Mouse (Mus musculus) CH12F3 (cell line): ENCODE data around the gene Hist2h2ac.
"Not testable (repeated sequence)": the region's sequence is repeated elsewhere in the genome, so short reads cannot be mapped to it uniquely, and the experiment has no call there.

Experiments
- in situ Hi-C: fragments of 300-500 bp; cut with MboI; formaldehyde crosslinking; loops from 2 replicates; pipeline ENCODE4 v1.14.3; 2020; ENCODE audit warnings: low sequenced_read_pairs

Hist2h2ac gene

GRCm38 (mm10) chr3:96181510-96182381 lies 38.9 kb downstream of the Hist2h2ac start:
- in situ Hi-C loops: no loop called here

GRCm38 (mm10) chr3:96180727-96181477 lies 39.8 kb downstream of the Hist2h2ac start, which contains the start of gene Sv2a:
Gene Sv2a, plus strand, starts transcription at chr3:96181151.
- in situ Hi-C loops: no loop called here

- in situ Hi-C loops: no loop called here
Observed at GRCm38 (mm10) chr3:96179531-96179930, 41.1 kb downstream of the Hist2h2ac start.

GRCm38 (mm10) chr3:96178902-96179301 lies 41.8 kb downstream of the Hist2h2ac start:
- in situ Hi-C loops: no loop called here

GRCm38 (mm10) chr3:96178427-96178826 lies 42.3 kb downstream of the Hist2h2ac start:
- in situ Hi-C loops: no loop called here

- in situ Hi-C loops: no loop called here
Observed at GRCm38 (mm10) chr3:96175251-96175650, 45.4 kb downstream of the Hist2h2ac start.

GRCm38 (mm10) chr3:96174042-96174441 lies 46.6 kb downstream of the Hist2h2ac start:
- in situ Hi-C loops: not testable (repeated sequence)

- in situ Hi-C loops: no loop called here
Observed at GRCm38 (mm10) chr3:96173185-96173584, 47.5 kb downstream of the Hist2h2ac start.

GRCm38 (mm10) chr3:96172197-96173178 lies 48.2 kb downstream of the Hist2h2ac start, which contains the start of gene Sf3b4:
Gene Sf3b4, plus strand, starts transcription at chr3:96172332.
- in situ Hi-C loops: no loop called here

- in situ Hi-C loops: no loop called here
Observed at GRCm38 (mm10) chr3:96171583-96172196, 49.0 kb downstream of the Hist2h2ac start.

- in situ Hi-C loops: no loop called here
Observed at GRCm38 (mm10) chr3:96170976-96171545, 49.6 kb downstream of the Hist2h2ac start.
